Mouse (Mus musculus) hematopoietic stem cell, adult 5-6 weeks (primary cell): ENCODE data around the gene Hs3st3b1. TPM values are rescaled to one million over a fixed set of nuclear protein-coding genes. Genes with fewer than 3 reads are reported as not detected.
A peak's percentile ranks its signal among the peaks of the same experiment; 100 is the strongest.

Experiments
- ATAC-seq, 2 experiments: fragments of 125-278 bp in 1 of 2; replicated peaks in 1 of 2; 2 replicates each; pipeline ENCODE4 v1.8.0; 2016 to 2017; ENCODE audit warnings: inconsistent platforms in 2 of 2, mild to moderate bottlenecking in 2 of 2, moderate number of reproducible peaks in 2 of 2, low read depth in 1 of 2, moderate TSS enrichment in 1 of 2; ENCODE audit not compliant: low FRiP score in 2 of 2, poor library complexity in 2 of 2, severe bottlenecking in 2 of 2, insufficient read depth in 1 of 2, low TSS enrichment in 1 of 2
- total RNA-seq: library from RNA; stranded (forward); fragments of 172-1452, 232-1000 nt; gene quantifications from 2 replicates; pipeline ENCODE4 v1.2.3, GENCODE M21; 2017

Hs3st3b1 gene
- total RNA-seq, 1 experiment from 2014 or later: 0.79 TPM

- no peak for ATAC-seq
Measured at GRCm38 (mm10) chr11:63936641-63937040, 14.6 kb upstream of the Hs3st3b1 start.

GRCm38 (mm10) chr11:63926901-63927300, 4.8 kb upstream of the Hs3st3b1 start:
- no peak for ATAC-seq

DNA sequence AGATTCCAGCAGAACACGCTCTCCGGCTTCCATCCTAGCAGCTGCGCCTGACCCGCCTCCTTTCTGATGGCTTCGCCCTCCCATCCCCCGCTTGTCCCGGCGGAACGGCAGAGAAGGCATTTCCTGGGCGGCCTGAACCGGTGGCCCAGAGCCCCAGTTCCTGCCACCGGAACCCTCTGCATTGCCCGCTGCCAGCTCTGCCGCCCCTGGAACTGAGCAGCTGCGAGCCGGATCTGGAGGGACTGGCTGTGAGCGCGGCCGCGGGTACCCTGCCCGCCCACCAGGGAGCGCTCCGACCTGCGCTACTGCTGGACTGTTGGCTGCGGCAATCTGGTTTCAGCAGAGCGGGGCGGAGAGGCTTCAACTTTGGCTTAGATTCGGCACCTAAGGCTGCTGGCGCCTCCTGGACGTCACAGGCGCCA, 3.1 kb upstream of the Hs3st3b1 start:
- peak; percentile 54 to 57 for ATAC-seq

GRCm38 (mm10) chr11:63924286-63924930, 2.3 kb upstream of the Hs3st3b1 start:
- no peak for ATAC-seq

GRCm38 (mm10) chr11:63923386-63923785, 1.3 kb upstream of the Hs3st3b1 start:
- no peak for ATAC-seq

GRCm38 (mm10) chr11:63921044-63921951, 792 bp downstream of the Hs3st3b1 start:
- no peak for ATAC-seq

DNA sequence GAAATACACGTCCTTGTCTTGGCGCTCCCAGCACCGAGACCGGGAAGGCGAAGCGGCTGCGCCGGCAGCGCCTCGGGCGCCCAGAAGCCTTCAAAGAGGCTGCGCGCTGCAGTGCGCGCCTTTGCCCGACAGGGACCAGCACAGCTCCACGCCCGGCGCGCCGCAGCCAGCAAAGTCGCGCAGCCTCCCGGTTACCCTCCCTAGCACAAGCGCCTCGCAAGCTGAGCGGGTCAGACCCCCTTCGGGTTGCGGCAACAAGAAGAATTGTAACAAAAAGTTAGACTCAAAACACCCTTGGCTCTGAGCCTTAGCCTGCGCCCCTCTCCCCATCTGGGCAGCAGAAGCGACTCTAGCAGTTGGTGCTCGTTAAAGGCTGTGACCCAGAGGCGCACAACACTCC, 1.6 kb downstream of the Hs3st3b1 start:
- peak; percentile 52 to 54 for ATAC-seq

GRCm38 (mm10) chr11:63919211-63920098, 2.6 kb downstream of the Hs3st3b1 start:
- ATAC-seq: no peak

DNA sequence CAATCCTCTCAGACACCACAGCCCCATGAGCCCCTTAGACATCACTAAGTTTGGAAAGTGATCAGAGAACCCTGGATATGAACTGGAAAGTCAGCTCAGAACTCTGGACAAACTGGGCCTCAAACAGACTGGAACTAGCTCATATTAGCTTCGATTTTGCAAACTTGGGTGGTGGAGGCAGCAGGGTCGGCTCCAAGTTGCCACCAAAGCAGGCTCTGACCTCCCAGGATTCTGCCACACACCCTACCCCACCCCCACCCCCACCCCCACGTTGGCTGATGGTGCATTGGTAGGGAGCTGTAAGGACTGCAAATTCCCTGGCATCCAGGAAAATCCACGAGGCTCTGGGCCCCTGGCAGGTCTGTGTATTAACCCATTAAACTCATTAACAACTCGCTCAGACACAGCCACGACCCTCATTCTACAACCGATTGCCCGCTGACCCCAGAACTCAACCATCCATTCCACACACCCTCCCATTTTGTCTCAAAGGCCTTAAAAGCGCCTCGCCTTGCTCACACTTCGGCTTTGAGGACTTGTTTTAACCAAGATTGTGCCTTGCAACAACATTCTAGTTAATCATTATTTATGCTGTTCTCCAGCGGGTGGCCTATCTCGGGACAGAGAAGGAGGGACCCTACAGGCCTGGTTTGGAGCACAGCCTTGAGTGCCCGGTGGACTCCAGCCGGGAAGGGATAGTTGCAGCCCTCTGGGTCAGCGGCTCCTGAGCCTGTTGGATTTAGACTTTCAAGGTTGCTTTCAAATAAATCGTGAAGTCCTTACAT, 3.6 kb downstream of the Hs3st3b1 start:
- ATAC-seq: no peak

- ATAC-seq: no peak
Measured at GRCm38 (mm10) chr11:63917561-63917960, 4.5 kb downstream of the Hs3st3b1 start.

- peak; percentile 86 to 88 for ATAC-seq
Measured at GRCm38 (mm10) chr11:63914388-63914787, 7.7 kb downstream of the Hs3st3b1 start.

DNA sequence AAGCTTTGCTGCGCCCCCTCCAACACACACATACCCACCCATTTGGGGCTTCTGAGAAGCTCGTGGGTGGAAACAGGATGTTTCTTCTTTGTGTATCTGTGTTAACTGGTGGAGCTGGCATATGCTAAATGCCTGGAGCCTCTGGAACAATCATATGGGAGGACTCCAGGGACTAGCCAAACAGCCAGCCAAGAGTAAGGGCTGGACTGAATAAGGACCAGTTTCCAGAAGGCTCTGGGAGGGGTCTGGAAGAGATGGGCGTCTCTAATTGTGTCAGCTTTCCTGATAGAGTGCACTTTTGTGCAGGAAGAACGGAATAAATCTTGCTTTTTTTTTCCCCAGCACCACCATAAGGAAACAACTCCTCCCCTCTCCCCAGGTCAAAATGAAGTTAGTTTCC, 8.2 kb downstream of the Hs3st3b1 start:
- no peak for ATAC-seq

DNA sequence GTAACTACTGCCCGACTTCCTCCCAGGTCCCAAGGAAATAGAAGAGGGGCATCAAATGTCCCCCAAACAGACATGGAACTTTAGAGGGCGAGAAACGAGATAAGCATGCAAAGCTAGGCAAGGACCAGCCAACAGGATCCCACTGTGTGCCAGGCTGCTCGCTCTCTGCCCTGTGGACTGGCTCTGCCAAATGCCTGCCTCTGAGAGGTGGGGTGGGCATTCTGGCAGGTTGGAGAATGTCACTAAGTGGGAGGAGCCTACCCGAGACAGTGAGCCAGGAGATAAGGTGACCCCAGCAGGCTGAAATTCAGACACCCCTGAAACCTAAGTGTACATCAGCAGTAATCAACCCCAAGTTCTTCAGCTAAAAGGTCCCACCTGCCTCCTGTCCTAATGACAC, 11.1 kb downstream of the Hs3st3b1 start:
- ATAC-seq: no peak

DNA sequence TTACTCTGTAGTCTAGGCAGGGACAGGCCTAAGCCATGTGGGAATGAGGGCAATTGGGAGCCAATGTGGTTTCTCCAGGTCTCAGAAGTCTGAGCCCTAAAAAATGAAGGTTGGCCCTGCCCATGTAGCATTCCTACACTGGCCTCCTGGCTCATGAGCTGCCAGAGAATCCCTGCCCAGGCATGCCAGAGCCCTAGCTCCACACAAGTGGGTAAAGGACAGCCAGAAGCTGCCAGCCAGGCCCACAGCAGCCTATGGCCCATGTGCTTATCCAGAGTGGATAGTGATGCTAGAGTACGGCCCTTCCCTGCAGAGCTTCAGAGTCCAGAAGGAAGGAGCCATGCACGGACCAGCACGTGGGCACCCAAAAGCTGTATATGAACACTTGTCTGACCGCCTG, 12.1 kb downstream of the Hs3st3b1 start:
- no peak for ATAC-seq

- ATAC-seq: peak; percentile 57 to 82; a peak in 3 of 4 replicates
Measured at GRCm38 (mm10) chr11:63908500-63908899, 13.6 kb downstream of the Hs3st3b1 start.

- ATAC-seq: peak; percentile 40 to 68
Measured at GRCm38 (mm10) chr11:63906552-63907353, 15.3 kb downstream of the Hs3st3b1 start.
